Mouse (Mus musculus): ENCODE data around the gene Mob3b.

GRCm38 (mm10) chr4:35131592-35131991 lies 25.7 kb downstream of the Mob3b start:
- TF ChIP-seq POLR2A (IDR thresholded peaks at IDR 0.05; ENCODE audit: low read depth, low read length) (no peak), CTCF (IDR thresholded peaks at IDR 0.05; ENCODE audit: extremely low read depth, insufficient read depth, insufficient read length, insufficient replicate concordance) (no peak)

Data from spleen, adult 2 months (tissue).